20 mouse cellular contexts compared by ENCODE assay signal in the genomic region with DNA sequence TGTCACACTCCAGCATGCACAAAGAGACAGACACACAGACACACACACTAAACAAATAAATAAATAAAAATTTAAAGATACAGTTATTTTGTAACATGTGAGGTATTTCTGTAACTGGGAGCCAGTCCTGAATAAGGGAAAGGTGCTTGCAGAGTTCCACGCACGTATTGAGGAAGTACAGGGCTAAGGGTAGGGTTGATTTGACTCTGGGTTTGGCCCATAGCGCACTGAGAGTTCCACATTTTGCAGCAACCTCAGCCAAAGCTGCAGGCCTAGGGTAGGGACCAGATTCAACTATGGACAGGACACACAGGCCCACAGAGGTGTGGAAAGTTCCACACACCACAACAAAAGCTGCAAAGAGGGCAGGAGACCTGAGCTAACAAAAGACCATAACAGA.
"Had no signal": no experiment of that assay in that cellular context is flagged by ENCODE, and none has a peak within 500 bp of the region (broad histone marks: within the 10 kb centered on the region; RNA-seq: fewer than 3 reads in every experiment).

No protein-coding gene starts in this region.

- H3K36me3 ChIP-seq: liver, embryonic 13.5 days; midbrain, embryonic 10.5 days; midbrain, embryonic 15.5 days; neural tube, embryonic 13.5 days; stomach, embryonic 15.5 days had no signal

- H3K9me3 ChIP-seq: liver, embryonic 13.5 days; megakaryocyte, embryonic 14.5 days; midbrain, embryonic 15.5 days; neural tube, embryonic 13.5 days; stomach, embryonic 15.5 days had no signal

- H3K27me3 ChIP-seq: liver, embryonic 13.5 days; megakaryocyte, embryonic 14.5 days; midbrain, embryonic 15.5 days; neural tube, embryonic 13.5 days; stomach, embryonic 15.5 days had no signal

- ATAC-seq: midbrain, embryonic 15.5 days had no signal

- H3K4me3 ChIP-seq: left cerebral cortex, adult 2 months; liver, embryonic 13.5 days; megakaryocyte, embryonic 14.5 days; midbrain, embryonic 10.5 days; midbrain, embryonic 15.5 days; myocyte; neural tube, embryonic 13.5 days; stomach, embryonic 15.5 days had no signal

- DNase-seq: kidney, adult 2 months; kidney, postnatal 25 days; layer of hippocampus, postnatal 36 days; liver, embryonic 13.5 days; lung, adult 2 months; lung, postnatal 14 days; lung, postnatal 4 days; retina, postnatal 1 day; right cerebral cortex, postnatal 25 days; spleen, adult 18-20 months; thymus, adult 18-20 months; thymus, postnatal 36 days had no signal

- H3K4me2 ChIP-seq: liver, embryonic 13.5 days; midbrain, embryonic 15.5 days; neural tube, embryonic 13.5 days; stomach, embryonic 15.5 days had no signal

- H3K9ac ChIP-seq: liver, embryonic 13.5 days; midbrain, embryonic 15.5 days; neural tube, embryonic 13.5 days; stomach, embryonic 15.5 days had no signal

- H3K4me1 ChIP-seq: liver, embryonic 13.5 days; stomach, embryonic 15.5 days had no signal

- H3K27ac ChIP-seq: kidney, postnatal 0 days; left cerebral cortex, adult 2 months; liver, embryonic 13.5 days; midbrain, embryonic 10.5 days; midbrain, embryonic 15.5 days; neural tube, embryonic 13.5 days; stomach, embryonic 15.5 days had no signal
